Mouse (Mus musculus) lung, postnatal 25 days (tissue): Measurements from ENCODE around the gene Hoxa7.

Experiments used
- DNase-seq: peaks from one replicate; pipeline ENCODE4 v3.0.0; 2022; ENCODE audit warnings: low spot score

The Hoxa7 gene

GRCm38 (mm10) chr6:52253511-52254500, 32.2 kb upstream of the Hoxa7 start:
- DNase-seq, result no peak

GRCm38 (mm10) chr6:52252775-52253376, 31.2 kb upstream of the Hoxa7 start:
- no peak for DNase-seq

GRCm38 (mm10) chr6:52252016-52252774, 30.5 kb upstream of the Hoxa7 start:
- DNase-seq, result no peak

- DNase-seq, result no peak
These were observed 29.7 kb upstream of the Hoxa7 start for GRCm38 (mm10) chr6:52251177-52251879.

- no peak for DNase-seq
These were observed 28.2 kb upstream of the Hoxa7 start for GRCm38 (mm10) chr6:52249826-52250225.

- DNase-seq, result no peak
These were observed 27.7 kb upstream of the Hoxa7 start for GRCm38 (mm10) chr6:52249415-52249738.

- no peak for DNase-seq
These were observed 27.2 kb upstream of the Hoxa7 start for GRCm38 (mm10) chr6:52248638-52249414.

- DNase-seq, result no peak
These were observed 26.3 kb upstream of the Hoxa7 start for GRCm38 (mm10) chr6:52247766-52248637.

GRCm38 (mm10) chr6:52246916-52247315, 25.3 kb upstream of the Hoxa7 start:
- DNase-seq, result no peak

- DNase-seq, result no peak
These were observed 24.7 kb upstream of the Hoxa7 start for GRCm38 (mm10) chr6:52246403-52246803.

- no peak for DNase-seq
These were observed 24.1 kb upstream of the Hoxa7 start, which contains the start of gene Hoxa11 for GRCm38 (mm10) chr6:52245757-52246142. TSS of gene Hoxa11 (minus strand) at chr6:52245810.

GRCm38 (mm10) chr6:52245040-52245756, 23.5 kb upstream of the Hoxa7 start:
- DNase-seq, result no peak

GRCm38 (mm10) chr6:52244471-52245039, 22.9 kb upstream of the Hoxa7 start:
- DNase-seq, result no peak

GRCm38 (mm10) chr6:52243681-52244121, 22.0 kb upstream of the Hoxa7 start:
- DNase-seq, result no peak

GRCm38 (mm10) chr6:52242801-52243332, 21.2 kb upstream of the Hoxa7 start:
- DNase-seq, result no peak

- no peak for DNase-seq
These were observed 19.5 kb upstream of the Hoxa7 start for GRCm38 (mm10) chr6:52241001-52241621.

- peak; percentile 69 for DNase-seq
These were observed 18.8 kb upstream of the Hoxa7 start, which contains the start of gene Hoxa10 for GRCm38 (mm10) chr6:52240389-52241000. TSS of gene Hoxa10 (minus strand) at chr6:52240854.
